Mouse (Mus musculus) gastrocnemius, postnatal 25 days (tissue): Measurements from ENCODE around the gene Abcg8. TPM values are rescaled to one million over a fixed set of nuclear protein-coding genes. Genes with fewer than 3 reads are reported as not detected.

Experiments
- total RNA-seq, 2 experiments: library from RNA; stranded (reverse); gene quantifications; 1 replicate in 1 of 2; 2 replicates in 1 of 2; pipeline ENCODE4 v1.2.3; 2021

Abcg8 gene
- total RNA-seq, 2 experiments from 2014 or later = not detected

Other genes with a start within 250 kb of the Abcg8 start
- gene Thada, start 210.1 kb upstream of the Abcg8 start, total RNA-seq = 1 to 10 TPM; 4.5 to 5.4 TPM
- 1 to 10 TPM; 2.2 to 2.3 TPM for gene Plekhh2, start 164.4 kb upstream of the Abcg8 start, total RNA-seq
- 1 to 10 TPM; 3.1 to 3.6 TPM for gene Dync2li1, start 49.8 kb upstream of the Abcg8 start, total RNA-seq
- gene Abcg5, start 6.7 kb downstream of the Abcg8 start, total RNA-seq = not detected
- 10 to 100 TPM; 59.2 to 71.3 TPM for gene Lrpprc, start 114.5 kb downstream of the Abcg8 start, total RNA-seq